Mouse (Mus musculus) heart, postnatal 0 days (tissue): ENCODE data around the gene Siae. TPM values are rescaled to one million over a fixed set of nuclear protein-coding genes. Genes with fewer than 3 reads are reported as not detected.
A peak's percentile ranks its signal among the peaks of the same experiment; 100 is the strongest.

ENCODE experiments used
- ATAC-seq: fragments of 200-750 bp; cut with Nextera tagmentation; 2 replicates; pipeline ENCODE4 v1.8.0; 2017; ENCODE audit warnings: low read depth, moderate number of reproducible peaks, moderate library complexity; ENCODE audit not compliant: insufficient read depth
- DNase-seq: peaks from one replicate; pipeline ENCODE4 v3.0.0-alpha.2; 2016; ENCODE audit warnings: low spot score
- H3K27ac ChIP-seq: fragments of 300-500 bp; sonication (generic); 2 replicates; pipeline ENCODE4 v1.5.1; 2014; ENCODE audit warnings: low read depth, mild to moderate bottlenecking
- H3K27me3 ChIP-seq: fragments of 300-500 bp; sonication (generic); 2 replicates; pipeline ENCODE4 v1.6.1; 2014; ENCODE audit warnings: low read length, mixed read lengths; ENCODE audit not compliant: control insufficient read depth, insufficient read depth
- H3K36me3 ChIP-seq: fragments of 300-500 bp; sonication (generic); replicated peaks from 2 replicates; pipeline ENCODE4 v1.6.1; 2014; ENCODE audit warnings: low read length, mixed read lengths; ENCODE audit not compliant: control insufficient read depth, insufficient read depth
- H3K4me1 ChIP-seq: fragments of 300-500 bp; sonication (generic); 2 replicates; pipeline ENCODE4 v1.6.1; 2014; ENCODE audit warnings: antibody characterized with exemption; ENCODE audit not compliant: control insufficient read depth, insufficient read depth
- H3K4me2 ChIP-seq: fragments of 300-500 bp; sonication (generic); 2 replicates; pipeline ENCODE4 v1.6.1; 2014; ENCODE audit warnings: low read depth, mild to moderate bottlenecking, low read length, moderate library complexity
- H3K4me3 ChIP-seq: fragments of 300-500 bp; sonication (generic); 2 replicates; pipeline ENCODE4 v1.5.1; 2014; ENCODE audit warnings: low read depth, low read length
- H3K9ac ChIP-seq: fragments of 300-500 bp; sonication (generic); replicated peaks from 2 replicates; pipeline ENCODE4 v1.6.1; 2014; ENCODE audit warnings: low read depth, low read length, mixed read lengths
- H3K9me3 ChIP-seq: fragments of 300-500 bp; sonication (generic); replicated peaks from 2 replicates; pipeline ENCODE4 v1.6.1; 2016; ENCODE audit warnings: low read length; ENCODE audit not compliant: control insufficient read depth
- CTCF ChIP-seq: IDR thresholded peaks from 2 replicates; pipeline ENCODE4 v1.5.1; 2016; ENCODE audit warnings: antibody characterized with exemption, control low read depth, low read depth
- EP300 ChIP-seq: IDR thresholded peaks from 2 replicates; pipeline ENCODE4 v1.6.1; 2016; ENCODE audit warnings: antibody characterized with exemption, low read depth
- WGBS: fragments of 180-500 bp; shearing (Covaris S2); extraction: QIAGEN DNeasy Blood & Tissue Kit; methylation state at CpG from one replicate; pipeline ENCODE4 v1.1.7; 2014; 5-methylcytosine and 5-hydroxymethylcytosine counted together
- polyA plus RNA-seq: library from polyadenylated mRNA; unstranded; fragments of >200 nt; fragmentation: Nextera tagmentation; extraction: Ambion mirVana; gene quantifications from 2 replicates; pipeline ENCODE4 v1.2.1, GENCODE M21; 2015
- total RNA-seq: library from RNA; depleted of rRNA; stranded (reverse); fragments of >200 nt; gene quantifications from 2 replicates; pipeline ENCODE4 v1.2.3, GENCODE M21; 2014; ENCODE audit warnings: low replicate concordance

Gene Siae
- total and polyA plus RNA-seq, 2 experiments from 2014 or later, result 5.4 to 6.4 TPM

DNA sequence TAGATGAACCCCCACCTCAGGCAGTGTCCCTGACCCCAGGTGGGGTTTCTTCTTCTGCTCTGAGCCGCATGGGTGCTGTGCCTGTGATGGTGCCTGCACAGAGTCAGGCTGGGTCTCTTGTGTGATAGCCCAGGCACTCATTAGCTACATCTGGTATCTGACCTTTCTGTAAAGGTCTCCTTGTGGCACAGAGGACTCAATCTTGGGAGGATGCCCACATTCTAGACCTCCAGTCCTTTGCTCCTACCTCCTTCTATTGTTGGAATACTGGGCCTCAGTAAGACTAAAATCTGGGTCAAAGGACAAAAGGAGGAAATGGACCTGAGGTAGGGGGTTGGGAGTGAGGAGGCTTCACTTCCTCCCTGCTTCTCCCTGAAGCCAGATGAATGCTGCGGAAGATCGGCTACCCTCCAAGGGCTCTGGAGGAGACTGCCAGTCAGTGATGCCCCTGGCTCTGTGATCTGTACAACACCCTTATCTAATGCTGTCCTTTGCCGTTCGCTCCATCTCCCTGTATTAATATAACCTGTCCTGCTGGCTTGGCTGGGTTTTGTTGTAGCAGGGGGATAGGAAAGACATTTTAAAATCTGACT, 17.7 kb upstream of the Siae start:
- H3K27ac ChIP-seq, result peak overlapping the region; percentile 50
- no peaks in the 10 kb centered on the region for H3K27me3 ChIP-seq
- ATAC-seq (peak; percentile 33; the same call in 1 of the 2 replicates), DNase-seq (no peak)
- 0 out of 2 replicates have a peak, but pooled peaks cover 8% of the 10 kb centered on the region for H3K36me3 ChIP-seq
- no peak overlapping the region for H3K4me2 ChIP-seq
- peaks cover 6% of the 10 kb centered on the region; the same call in 1 of the 2 replicates for H3K4me1 ChIP-seq
- TF ChIP-seq CTCF, result no peak
- TF ChIP-seq EP300, result no peak
- H3K4me3 ChIP-seq, result no peak overlapping the region
- H3K9ac ChIP-seq, result no peak overlapping the region
- no peaks in the 10 kb centered on the region for H3K9me3 ChIP-seq
- WGBS, result 40% methylated on average over 5 of the region's 5 CpGs

GRCm38 (mm10) chr9:37539170-37540025, 16.1 kb upstream of the Siae start, which contains the start of gene Vsig2:
Gene Vsig2, plus strand, starts transcription at chr9:37539255.
- no peak for DNase-seq
- Histone ChIP-seq H3K27me3 (no peaks in the 10 kb centered on the region), H3K9ac (no peak within 1 kb of the TSS), H3K4me1 (peaks cover 6% of the 10 kb centered on the region; the same call in 1 of the 2 replicates), H3K27ac (peak within 1 kb of the TSS; percentile 36), H3K36me3 (0 out of 2 replicates have a peak, but pooled peaks cover 4% of the 10 kb centered on the region), H3K4me3 (no peak within 1 kb of the TSS), H3K4me2 (no peak within 1 kb of the TSS), H3K9me3 (no peaks in the 10 kb centered on the region)
- WGBS, result 62% methylated on average over 23 of the region's 23 CpGs
- TF ChIP-seq EP300 (no peak), CTCF (no peak)
- no peak for ATAC-seq

GRCm38 (mm10) chr9:37540226-37540625, 15.3 kb upstream of the Siae start:
- Histone ChIP-seq H3K27me3 (0 out of 2 replicates have a peak, but pooled peaks cover under 1% of the 10 kb centered on the region), H3K36me3 (0 out of 2 replicates have a peak, but pooled peaks cover 4% of the 10 kb centered on the region), H3K9me3 (no peaks in the 10 kb centered on the region), H3K4me2 (no peak overlapping the region), H3K4me3 (no peak overlapping the region), H3K9ac (no peak overlapping the region), H3K4me1 (peaks cover 9% of the 10 kb centered on the region), H3K27ac (peak overlapping the region; percentile 36; the same call in 1 of the 2 replicates)
- WGBS, result 80% methylated on average over 4 of the region's 4 CpGs
- DNase-seq (no peak), ATAC-seq (no peak)
- TF ChIP-seq CTCF (no peak), EP300 (no peak)

DNA sequence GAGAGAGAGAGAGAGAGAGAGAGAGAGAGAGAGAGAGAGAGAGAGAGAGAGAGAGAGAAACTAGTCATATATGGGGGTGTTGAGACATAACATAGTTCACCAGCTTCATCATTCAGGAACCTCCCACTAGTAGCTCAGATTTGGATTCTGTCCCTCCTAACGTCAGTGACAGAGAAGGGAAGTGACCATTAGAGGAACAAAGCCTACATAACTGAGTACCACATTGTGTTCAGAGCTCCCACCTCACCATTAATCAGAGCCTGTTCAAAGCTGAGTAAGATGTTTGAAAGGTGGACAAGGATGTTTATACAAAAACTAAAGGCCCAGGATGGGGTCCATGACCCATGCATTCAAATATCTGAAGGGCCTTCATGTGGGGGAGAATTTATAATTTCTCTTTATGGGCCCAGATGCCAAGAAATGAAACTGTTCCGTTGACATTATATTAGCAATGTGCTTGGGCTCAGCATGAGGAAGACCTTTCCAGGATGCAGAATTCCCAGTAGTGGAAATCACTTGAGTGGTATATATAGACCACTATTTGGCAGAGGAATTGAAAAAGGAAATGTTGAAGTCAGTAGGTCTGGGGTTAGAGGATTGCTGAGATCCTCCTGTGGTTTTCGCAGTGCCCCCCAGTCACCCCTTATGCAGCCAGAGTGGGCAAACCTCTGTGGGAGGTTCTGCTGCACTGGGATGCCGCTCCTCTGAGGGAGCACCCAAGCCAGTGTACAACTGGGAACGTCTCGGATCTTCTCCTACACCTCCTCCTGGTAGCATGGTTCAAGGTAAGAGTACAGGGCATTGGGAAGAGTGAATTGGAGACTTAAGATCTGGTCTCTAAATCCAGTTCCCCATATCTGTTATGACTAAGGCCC, 14.6 kb upstream of the Siae start:
- H3K9ac ChIP-seq, result no peak overlapping the region
- H3K4me1 ChIP-seq, result peaks cover 11% of the 10 kb centered on the region
- no peak overlapping the region for H3K4me2 ChIP-seq
- TF ChIP-seq CTCF (no peak), EP300 (no peak)
- no peak for DNase-seq
- ATAC-seq, result no peak
- peak overlapping the region; percentile 72 for H3K27ac ChIP-seq
- no peak overlapping the region for H3K4me3 ChIP-seq
- WGBS, result 55% methylated on average over 6 of the region's 6 CpGs
- H3K27me3 ChIP-seq, result 0 out of 2 replicates have a peak, but pooled peaks cover 4% of the 10 kb centered on the region
- no peaks in the 10 kb centered on the region for H3K9me3 ChIP-seq
- 0 out of 2 replicates have a peak, but pooled peaks cover 4% of the 10 kb centered on the region for H3K36me3 ChIP-seq
